Mouse (Mus musculus) G1E (cell line): Measurements from ENCODE around the gene Ptpn18. TPM values are rescaled to one million over a fixed set of nuclear protein-coding genes. Genes with fewer than 3 reads are reported as not detected.

Experiments
- ATAC-seq: 2 replicates; pipeline ENCODE4 v1.8.0; 2016; ENCODE audit warnings: mild to moderate bottlenecking; ENCODE audit not compliant: insufficient number of reproducible peaks, poor library complexity, low FRiP score, severe bottlenecking; ENCODE audit errors: extremely low read depth
- DNase-seq: peaks from one replicate; pipeline ENCODE4 v3.0.0; 2012; ENCODE audit warnings: low spot score
- H3K27me3 ChIP-seq: 2 replicates; pipeline ENCODE4 v1.6.1; 2012; ENCODE audit warnings: mild to moderate bottlenecking, low read length, inconsistent platforms; ENCODE audit not compliant: insufficient read depth
- H3K36me3 ChIP-seq: replicated peaks from 2 replicates; pipeline ENCODE3; 2012; ENCODE audit warnings: mild to moderate bottlenecking, inconsistent platforms
- H3K4me1 ChIP-seq: 2 replicates; pipeline ENCODE4 v1.6.1; 2012; ENCODE audit warnings: low read depth, low read length, inconsistent platforms, mixed read lengths; ENCODE audit not compliant: insufficient read depth
- H3K4me3 ChIP-seq: 2 replicates; pipeline ENCODE4 v1.5.1; 2012; ENCODE audit warnings: low read depth, mild to moderate bottlenecking, inconsistent platforms, low read length, moderate library complexity, mixed read lengths
- H3K9me3 ChIP-seq: replicated peaks from 2 replicates; pipeline ENCODE4 v1.6.1; 2012; ENCODE audit warnings: inconsistent platforms
- CTCF ChIP-seq: IDR thresholded peaks from 2 replicates; pipeline ENCODE4 v1.5.1; 2012; ENCODE audit warnings: low read depth, low read length, inconsistent platforms, mixed read lengths
- GATA1 ChIP-seq: IDR thresholded peaks from 2 replicates; pipeline ENCODE4 v1.6.1; 2012; ENCODE audit warnings: borderline replicate concordance, low read length, inconsistent platforms, mixed read lengths
- GATA2 ChIP-seq: IDR thresholded peaks from 2 replicates; pipeline ENCODE4 v1.6.1; 2012; ENCODE audit warnings: low read depth, low read length, inconsistent platforms, borderline replicate concordance
- POLR2AphosphoS5 ChIP-seq: IDR thresholded peaks from 2 replicates; pipeline ENCODE4 v1.6.1; 2012; ENCODE audit warnings: low read depth, low read length, inconsistent platforms; ENCODE audit not compliant: insufficient replicate concordance
- TAL1 ChIP-seq: conservative IDR thresholded peaks from 2 replicates; pipeline ENCODE4 v1.6.1; 2012; ENCODE audit warnings: low read depth, low read length, inconsistent platforms, mixed read lengths
- polyA plus RNA-seq: library from polyadenylated mRNA; stranded (reverse); fragments of >175 nt; gene quantifications from 2 replicates; pipeline ENCODE4 v1.2.3, GENCODE M21; 2012
- total RNA-seq, 2 experiments: library from RNA; stranded (forward) in 1 of 2; stranded (reverse) in 1 of 2; fragments of 200-1000 nt in 1 of 2; fragments of >200 nt in 1 of 2; fragmentation: Nextera tagmentation in 1 of 2; gene quantifications; 2 replicates each; pipeline ENCODE4 v1.2.3; 2014 to 2017

Gene Ptpn18
- total and polyA plus RNA-seq, 3 experiments = 57.9 to 117 (median 104) TPM

- Histone ChIP-seq H3K27me3 (peaks cover 28% of the 10 kb centered on the region), H3K36me3 (no peaks in the 10 kb centered on the region), H3K4me1 (peaks cover 22% of the 10 kb centered on the region), H3K4me3 (no peak overlapping the region), H3K9me3 (no peaks in the 10 kb centered on the region)
- ATAC-seq (no peak), DNase-seq (no peak)
- TF ChIP-seq GATA1 (no peak), GATA2 (no peak), TAL1 (no peak), POLR2AphosphoS5 (no peak), CTCF (no peak)
Measured at GRCm38 (mm10) chr1:34518259-34518658, 58.7 kb downstream of the Ptpn18 start.

- Histone ChIP-seq H3K27me3 (peaks cover 30% of the 10 kb centered on the region), H3K36me3 (no peaks in the 10 kb centered on the region), H3K4me3 (no peak overlapping the region), H3K9me3 (no peaks in the 10 kb centered on the region), H3K4me1 (no peaks in the 10 kb centered on the region; the same call in 1 of the 2 replicates)
- no peak for DNase-seq
- no peak for ATAC-seq
- TF ChIP-seq GATA2 (no peak), CTCF (no peak), GATA1 (no peak), TAL1 (no peak), POLR2AphosphoS5 (no peak)
Measured at GRCm38 (mm10) chr1:34522205-34522849, 62.8 kb downstream of the Ptpn18 start.

- ATAC-seq = no peak
- H3K9me3 ChIP-seq = no peaks in the 10 kb centered on the region
- TF ChIP-seq TAL1 (no peak), GATA2 (no peak), CTCF (no peak), POLR2AphosphoS5 (no peak), GATA1 (no peak)
- no peaks in the 10 kb centered on the region for H3K36me3 ChIP-seq
- no peak for DNase-seq
- no peaks in the 10 kb centered on the region; the same call in 1 of the 2 replicates for H3K4me1 ChIP-seq
- no peak overlapping the region for H3K4me3 ChIP-seq
- H3K27me3 ChIP-seq = peaks cover 30% of the 10 kb centered on the region
Measured at GRCm38 (mm10) chr1:34522850-34523244, 63.3 kb downstream of the Ptpn18 start.

- ATAC-seq = no peak
- H3K36me3 ChIP-seq = no peaks in the 10 kb centered on the region
- DNase-seq = no peak
Measured at GRCm38 (mm10) chr1:34523647-34524046, 64.1 kb downstream of the Ptpn18 start.

More at GRCm38 (mm10) chr1:34523647-34524046, 64.1 kb downstream of the Ptpn18 start:
- Histone ChIP-seq H3K27me3 (peaks cover 32% of the 10 kb centered on the region), H3K4me1 (no peaks in the 10 kb centered on the region; the same call in 1 of the 2 replicates), H3K4me3 (no peak overlapping the region), H3K9me3 (no peaks in the 10 kb centered on the region)
- TF ChIP-seq GATA2 = no peak
- no peak for TF ChIP-seq TAL1
- no peak for TF ChIP-seq POLR2AphosphoS5
- no peak for TF ChIP-seq CTCF
- no peak for TF ChIP-seq GATA1

Other genes starting within 250 kb of the Ptpn18 start
- 97.1 and 135 TPM in 2 replicates for gene Ccdc115, start 20.1 kb upstream of the Ptpn18 start, total RNA-seq (2014; fragmentation: Nextera tagmentation)
- 146 TPM in 2 replicates for gene Ccdc115, start 20.1 kb upstream of the Ptpn18 start, total RNA-seq (2017)
- 60.5 and 74.6 TPM in 2 replicates for gene Ccdc115, start 20.1 kb upstream of the Ptpn18 start, polyA plus RNA-seq
- 121 and 129 TPM in 2 replicates for gene Imp4, start 19.9 kb upstream of the Ptpn18 start, total RNA-seq (2014; fragmentation: Nextera tagmentation)
- gene Imp4, start 19.9 kb upstream of the Ptpn18 start, total RNA-seq (2017) = 35.5 and 36.5 TPM in 2 replicates
- gene Imp4, start 19.9 kb upstream of the Ptpn18 start, polyA plus RNA-seq = 50.4 and 71.2 TPM in 2 replicates
- not detected in 2 replicates for gene Prss39, start 38.6 kb downstream of the Ptpn18 start, total RNA-seq (2014; fragmentation: Nextera tagmentation)
- 0.22 TPM in 1 of 2 replicates, not detected in the other for gene Prss39, start 38.6 kb downstream of the Ptpn18 start, total RNA-seq (2017)
- not detected in 2 replicates for gene Prss39, start 38.6 kb downstream of the Ptpn18 start, polyA plus RNA-seq
- not detected in 2 replicates for gene Cfc1, start 75.9 kb downstream of the Ptpn18 start, total RNA-seq (2014; fragmentation: Nextera tagmentation)
- 0.11 and 0.12 TPM in 2 replicates for gene Cfc1, start 75.9 kb downstream of the Ptpn18 start, total RNA-seq (2017)
- not detected in 2 replicates for gene Cfc1, start 75.9 kb downstream of the Ptpn18 start, polyA plus RNA-seq
- not detected in 2 replicates for gene Prss40, start 101.2 kb downstream of the Ptpn18 start, total RNA-seq (2014; fragmentation: Nextera tagmentation)
- gene Prss40, start 101.2 kb downstream of the Ptpn18 start, total RNA-seq (2017) = 0.17 and 0.33 TPM in 2 replicates
- not detected in 2 replicates for gene Prss40, start 101.2 kb downstream of the Ptpn18 start, polyA plus RNA-seq
- gene Amer3, start 119.9 kb downstream of the Ptpn18 start, total RNA-seq (2014; fragmentation: Nextera tagmentation) = not detected in 2 replicates
- 0.05 and 0.06 TPM in 2 replicates for gene Amer3, start 119.9 kb downstream of the Ptpn18 start, total RNA-seq (2017)
- gene Amer3, start 119.9 kb downstream of the Ptpn18 start, polyA plus RNA-seq = not detected in 2 replicates